Mouse (Mus musculus): Measurements from ENCODE around the gene Gm17455. TPM values are rescaled to one million over a fixed set of nuclear protein-coding genes. Genes with fewer than 3 reads are reported as not detected.

The Gm17455 gene
- polyA plus RNA-seq, 1 experiment from 2014 or later: 6.9 TPM

Other genes with a start within 250 kb of the Gm17455 start
- gene Chst3, start 180.5 kb upstream of the Gm17455 start, polyA plus RNA-seq (2014; fragmentation: Nextera tagmentation; extraction: Ambion mirVana): 0.52 and 0.70 TPM in 2 replicates
- gene Psap, start 122.1 kb upstream of the Gm17455 start, polyA plus RNA-seq (2014; fragmentation: Nextera tagmentation; extraction: Ambion mirVana): 164 and 170 TPM in 2 replicates
- gene Vsir, start 52.9 kb upstream of the Gm17455 start, polyA plus RNA-seq (2014; fragmentation: Nextera tagmentation; extraction: Ambion mirVana): 2.1 and 2.3 TPM in 2 replicates